26 mouse cellular contexts compared by ENCODE assay signal in the genomic region with DNA sequence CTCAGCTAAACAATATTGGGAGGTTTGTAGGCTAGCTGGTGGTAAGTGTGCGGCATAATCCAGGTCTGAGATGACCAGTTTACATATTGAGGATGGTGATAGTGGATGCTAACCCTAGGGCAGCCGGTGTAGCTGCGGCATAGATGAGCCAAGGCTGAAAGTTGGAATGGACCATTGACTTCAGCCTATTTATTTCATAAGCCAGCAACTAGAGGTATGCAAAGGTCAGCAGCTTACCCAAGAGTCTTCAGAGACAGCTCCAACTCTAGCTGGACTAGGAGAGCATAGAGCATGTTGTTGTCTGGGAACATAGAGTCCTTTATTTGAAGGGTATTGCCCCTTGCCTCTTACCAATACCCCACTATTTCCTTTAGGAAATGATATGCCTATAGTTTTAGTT. TPM values are rescaled to one million over a fixed set of nuclear protein-coding genes. Genes with fewer than 3 reads are reported as not detected.
"Had no signal": no experiment of that assay in that cellular context is flagged by ENCODE, and none has a peak within 500 bp of the region (broad histone marks: within the 10 kb centered on the region; RNA-seq: fewer than 3 reads in every experiment).

No protein-coding gene starts in this region.

- H3K27ac ChIP-seq: kidney, postnatal 0 days; limb, embryonic 15.5 days; liver, embryonic 15.5 days; macrophage; midbrain, embryonic 12.5 days; midbrain, embryonic 15.5 days; neural tube, embryonic 12.5 days; neural tube, embryonic 15.5 days; stomach, postnatal 0 days had no signal

- H3K9me3 ChIP-seq: limb, embryonic 12.5 days; limb, embryonic 15.5 days; liver, embryonic 15.5 days; midbrain, embryonic 12.5 days; midbrain, embryonic 15.5 days; neural tube, embryonic 12.5 days; neural tube, embryonic 15.5 days had no signal

- ATAC-seq: intestine, embryonic 16.5 days; lung, postnatal 0 days; midbrain, embryonic 15.5 days had no signal

- H3K36me3 ChIP-seq: limb, embryonic 12.5 days; limb, embryonic 15.5 days; liver, embryonic 15.5 days; midbrain, embryonic 12.5 days; midbrain, embryonic 15.5 days; neural tube, embryonic 12.5 days; neural tube, embryonic 15.5 days had no signal

- DNase-seq: kidney, postnatal 4 days; left cerebral cortex, postnatal 4 days; lung, embryonic 14.5 days; right cerebral cortex, adult 18-20 months; right cerebral cortex, postnatal 14 days; right cerebral cortex, postnatal 4 days; thymus, adult 2 months; thymus, postnatal 14 days; thymus, postnatal 4 days had no signal

- H3K4me3 ChIP-seq: limb, embryonic 12.5 days; limb, embryonic 15.5 days; liver, embryonic 15.5 days; midbrain, embryonic 12.5 days; midbrain, embryonic 15.5 days; neural tube, embryonic 12.5 days; neural tube, embryonic 15.5 days had no signal

- H3K4me1 ChIP-seq: liver, embryonic 15.5 days; midbrain, embryonic 12.5 days; midbrain, embryonic 15.5 days; neural tube, embryonic 12.5 days; neural tube, embryonic 15.5 days had no signal

- H3K27me3 ChIP-seq: limb, embryonic 12.5 days; limb, embryonic 15.5 days; liver, embryonic 15.5 days; midbrain, embryonic 12.5 days; midbrain, embryonic 15.5 days; neural tube, embryonic 12.5 days; neural tube, embryonic 15.5 days had no signal

- H3K4me2 ChIP-seq: limb, embryonic 12.5 days; limb, embryonic 15.5 days; liver, embryonic 15.5 days; lung, embryonic 14.5 days; midbrain, embryonic 12.5 days; midbrain, embryonic 15.5 days; neural tube, embryonic 12.5 days; neural tube, embryonic 15.5 days had no signal

- H3K9ac ChIP-seq: limb, embryonic 12.5 days; limb, embryonic 15.5 days; liver, embryonic 15.5 days; lung, embryonic 14.5 days; midbrain, embryonic 12.5 days; midbrain, embryonic 15.5 days; neural tube, embryonic 12.5 days; neural tube, embryonic 15.5 days had no signal

RNA-seq across cellular contexts. Expression of gene Lrtm1, which starts 21.4 kb away (rescaled TPM):
- total RNA-seq: layer of hippocampus, adult 18-20 months; layer of hippocampus, postnatal 14 days; left cerebral cortex, postnatal 14 days; left cerebral cortex, postnatal 4 days; megakaryocyte, adult 5-6 weeks had no signal
- polyA plus RNA-seq: intestine, embryonic 16.5 days; lung, postnatal 0 days; macrophage; stomach, embryonic 14.5 days; stomach, postnatal 0 days had no signal
